Mouse (Mus musculus) heart, postnatal 0 days (tissue): ENCODE data around the gene Tmem8b.

Source experiments
- CTCF ChIP-seq: IDR thresholded peaks from 2 replicates; pipeline ENCODE4 v1.5.1; 2016; ENCODE audit warnings: antibody characterized with exemption, control low read depth, low read depth
- EP300 ChIP-seq: IDR thresholded peaks from 2 replicates; pipeline ENCODE4 v1.6.1; 2016; ENCODE audit warnings: antibody characterized with exemption, low read depth

- TF ChIP-seq EP300 (no peak), CTCF (no peak)
These were observed 51.9 kb downstream of the Tmem8b start for GRCm38 (mm10) chr4:43720491-43721228.
